Mouse (Mus musculus): Measurements from ENCODE around the gene Olfr787.

Olfr787 gene

GRCm38 (mm10) chr10:129461562-129461961 lies at the start of gene Olfr787:
Gene Olfr787 (plus strand): TSS chr10:129461862.
- no peak for DNase-seq

- no peak for DNase-seq
Observed at GRCm38 (mm10) chr10:129427006-129427405, 34.7 kb upstream of the Olfr787 start, which contains the start of gene Olfr786. Gene Olfr786 (plus strand): TSS chr10:129427306.

GRCm38 (mm10) chr10:129470698-129471097 lies 9.0 kb downstream of the Olfr787 start, which contains the start of gene Olfr788:
Gene Olfr788 (plus strand): TSS chr10:129470998.
- no peak for DNase-seq

- DNase-seq: no peak
Observed at GRCm38 (mm10) chr10:129473256-129473655, 11.6 kb downstream of the Olfr787 start.

- no peak for DNase-seq
Observed at GRCm38 (mm10) chr10:129473723-129474122, 12.1 kb downstream of the Olfr787 start.

GRCm38 (mm10) chr10:129484452-129484851 lies 22.8 kb downstream of the Olfr787 start, which contains the start of gene Olfr789:
Gene Olfr789 (plus strand): TSS chr10:129484752.
- DNase-seq: no peak

- DNase-seq: no peak
Observed at GRCm38 (mm10) chr10:129490101-129490500, 28.4 kb downstream of the Olfr787 start.

- no peak for DNase-seq
Observed at GRCm38 (mm10) chr10:129498192-129498591, 36.5 kb downstream of the Olfr787 start, which contains the start of gene Olfr790. Gene Olfr790 (plus strand): TSS chr10:129498492.
